Mouse (Mus musculus) adipocyte (in vitro differentiated cells): ENCODE data around the gene H2-DMa.
"Not testable (repeated sequence)": the region's sequence is repeated elsewhere in the genome, so short reads cannot be mapped to it uniquely, and the experiment has no call there.

Experiments used
- DNase-seq: peaks from one replicate; pipeline ENCODE4 v3.0.0-alpha.2; 2016; ENCODE audit warnings: low spot score

Gene H2-DMa

DNA sequence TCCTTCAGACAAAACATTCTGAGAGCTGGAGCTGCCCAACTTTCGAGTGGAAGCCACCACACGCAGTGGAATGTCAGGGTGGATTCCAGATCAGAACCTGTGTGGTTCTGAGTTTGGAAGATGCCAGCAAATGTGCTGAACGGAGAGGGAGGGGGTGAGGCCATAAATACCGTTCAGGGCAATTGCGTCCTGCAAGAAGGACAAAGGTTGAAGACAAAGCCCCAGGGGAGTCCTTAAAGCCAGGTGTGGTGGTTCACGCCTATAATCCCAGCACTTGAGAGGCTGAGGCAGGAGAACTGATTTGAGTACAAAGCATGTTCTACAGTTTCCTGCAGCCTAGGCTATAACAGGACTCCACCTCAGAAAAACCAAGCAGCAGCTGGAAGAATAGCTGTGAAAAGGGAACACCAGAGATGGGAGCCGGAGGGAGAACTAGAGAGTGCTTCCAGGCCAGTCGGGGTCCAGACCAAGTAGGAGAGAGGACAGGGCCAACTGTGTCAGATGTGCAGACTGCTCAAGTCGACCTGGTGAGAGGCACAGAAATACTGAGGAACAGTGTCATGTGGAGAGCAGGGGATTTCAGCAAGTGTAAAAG, 7.6 kb downstream of the H2-DMa start:
- no peak for DNase-seq

DNA sequence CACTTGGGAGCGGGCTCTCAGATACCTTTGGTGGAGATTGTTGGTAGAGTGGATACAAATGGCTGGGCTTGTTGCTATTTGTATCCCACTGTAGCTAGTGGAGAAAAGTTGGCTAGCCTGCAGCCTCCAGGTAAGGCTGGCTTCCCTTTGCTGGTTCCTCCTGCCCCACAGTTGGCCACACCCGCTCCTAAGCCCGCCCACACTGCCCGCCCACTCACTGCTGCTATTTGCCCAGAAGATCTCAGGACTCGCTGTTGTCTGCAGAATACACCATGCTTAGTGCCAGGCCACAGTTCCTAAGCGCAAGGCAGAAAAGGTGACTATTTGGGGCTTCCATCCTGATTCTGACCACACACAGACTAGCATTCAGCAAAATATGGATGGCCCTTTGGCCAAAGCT, 8.1 kb downstream of the H2-DMa start:
- peak; percentile 59 for DNase-seq

DNA sequence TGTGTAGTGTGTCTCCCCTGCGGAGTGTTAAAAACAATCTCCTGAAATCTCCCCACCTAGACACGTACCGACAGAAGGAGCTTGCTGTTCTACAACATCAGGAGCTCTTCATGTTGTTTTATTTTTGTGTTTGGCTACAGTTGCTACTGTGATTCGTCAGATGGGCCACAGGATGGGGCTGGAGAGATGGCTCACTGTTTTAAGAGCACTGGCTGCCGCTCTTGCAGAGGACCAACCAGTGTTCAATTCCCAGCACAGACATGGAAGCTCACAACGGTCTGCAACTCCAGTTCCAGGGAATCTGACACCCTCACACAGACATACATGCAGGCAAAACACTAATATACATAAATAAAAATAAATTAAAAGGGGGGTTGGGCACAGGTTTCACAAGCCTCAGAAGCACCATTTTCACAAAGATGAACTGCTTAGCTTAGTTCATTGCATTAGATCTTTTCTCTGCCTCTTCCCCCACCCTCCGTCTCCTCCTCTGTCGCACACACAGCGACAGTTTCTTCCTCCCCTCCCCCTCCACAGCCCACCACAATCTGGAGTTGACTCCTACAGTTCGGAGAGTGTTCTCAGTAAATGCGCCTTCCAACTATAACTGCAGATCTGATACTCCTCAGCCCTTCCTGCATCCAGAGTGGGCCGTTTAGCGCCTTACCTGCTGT, 9.1 kb downstream of the H2-DMa start:
- DNase-seq = no peak

DNA sequence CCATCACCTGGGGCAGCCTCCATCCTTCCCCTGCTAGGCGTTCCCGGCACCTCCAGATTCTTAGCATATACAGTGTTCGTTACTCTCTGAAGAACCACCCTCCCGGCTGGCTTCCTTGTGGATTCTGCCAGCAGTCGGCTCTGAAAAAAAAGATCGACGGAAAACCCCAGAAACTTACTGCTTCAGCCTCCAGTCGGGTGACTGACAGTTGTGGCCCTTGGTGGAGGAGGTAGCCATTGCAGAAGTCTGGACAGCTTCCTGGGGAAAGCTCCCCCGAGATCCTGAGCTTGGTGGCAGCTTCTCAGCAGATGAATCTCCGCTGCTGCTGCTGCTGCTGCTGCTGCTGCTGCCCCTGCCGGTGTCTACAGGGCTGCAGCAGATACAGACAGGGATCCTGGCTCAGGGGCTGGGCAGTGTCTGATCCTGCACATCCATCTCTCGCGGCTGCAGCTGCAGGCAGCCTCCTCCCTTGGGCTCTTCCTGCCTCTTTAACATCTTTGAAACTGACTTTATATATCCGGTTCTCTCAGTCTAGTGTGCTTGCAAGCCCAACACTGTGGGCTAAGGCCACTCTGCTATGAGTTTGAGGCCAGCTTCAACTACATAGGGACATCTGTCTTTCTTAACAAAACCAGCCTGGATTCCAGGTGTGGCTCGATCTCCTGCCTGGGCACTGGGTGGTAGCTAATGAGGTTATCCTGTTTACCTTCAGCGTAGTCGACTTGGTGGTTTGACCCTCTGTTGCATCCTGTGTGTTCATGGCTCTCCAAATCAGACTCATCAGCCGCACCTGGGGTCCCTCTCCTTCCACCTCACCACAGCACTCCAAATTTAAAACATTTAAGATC, 9.8 kb downstream of the H2-DMa start:
- no peak for DNase-seq

DNA sequence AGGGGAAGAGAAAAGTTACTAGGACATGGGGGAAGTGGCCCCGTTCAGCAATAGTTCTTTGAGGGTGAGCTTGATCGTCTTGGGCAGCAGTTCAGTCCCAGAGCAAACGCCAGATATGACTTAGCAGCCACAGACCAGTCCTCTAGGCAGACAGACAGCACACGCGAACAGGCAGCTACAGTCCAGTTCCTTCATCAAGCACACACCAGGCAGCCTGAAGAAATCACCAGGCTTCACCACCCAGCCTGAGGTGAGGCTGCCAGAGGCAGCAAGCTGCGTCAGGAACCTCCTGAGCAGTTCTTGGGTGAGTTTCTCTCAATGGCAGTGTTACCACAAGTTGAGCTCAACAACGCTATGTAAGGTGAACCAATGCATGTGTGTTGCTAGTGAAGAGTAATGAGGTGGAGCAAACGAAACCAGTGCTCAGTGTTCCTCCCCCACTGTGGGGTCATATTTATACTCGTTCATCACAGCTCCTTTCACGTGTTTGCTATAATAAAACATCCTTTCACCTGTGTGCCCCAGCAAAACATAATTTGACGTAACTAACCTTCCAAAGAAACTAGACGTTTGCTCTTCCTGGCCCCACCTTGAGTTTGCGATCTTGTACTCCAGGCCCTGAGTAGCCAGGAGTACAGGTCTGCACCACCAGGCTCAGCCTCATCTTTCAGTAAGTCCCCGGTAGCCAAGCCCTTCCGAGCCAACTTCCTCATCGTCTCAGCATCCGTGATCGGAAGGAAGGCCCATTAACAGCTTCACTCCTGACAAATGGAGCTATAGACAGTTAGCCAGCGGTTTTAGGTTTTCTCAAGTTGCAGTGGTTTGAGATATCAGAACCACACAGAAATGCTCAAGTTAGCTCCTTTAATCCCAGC, 11.0 kb downstream of the H2-DMa start:
- DNase-seq = no peak

DNA sequence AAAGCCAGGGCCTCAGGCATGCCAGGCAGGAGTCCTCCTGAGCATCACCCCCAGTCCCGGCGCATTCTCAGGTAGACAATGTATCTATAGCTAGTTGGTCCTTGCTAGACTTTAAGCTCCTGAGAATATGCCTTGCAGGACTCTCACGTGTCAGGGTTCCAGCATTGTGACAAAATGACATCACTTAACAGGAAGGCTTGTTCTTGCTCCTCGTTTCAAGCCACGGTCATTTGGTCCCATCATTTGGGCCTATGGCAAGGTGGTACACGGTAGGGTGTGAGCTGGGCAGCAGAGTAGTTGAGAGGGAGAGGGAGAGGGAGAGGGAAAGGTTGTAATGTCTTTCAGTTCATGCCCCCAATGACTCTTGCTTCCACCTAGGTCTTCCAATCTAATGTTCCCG, 12.6 kb downstream of the H2-DMa start:
- DNase-seq = no peak

DNA sequence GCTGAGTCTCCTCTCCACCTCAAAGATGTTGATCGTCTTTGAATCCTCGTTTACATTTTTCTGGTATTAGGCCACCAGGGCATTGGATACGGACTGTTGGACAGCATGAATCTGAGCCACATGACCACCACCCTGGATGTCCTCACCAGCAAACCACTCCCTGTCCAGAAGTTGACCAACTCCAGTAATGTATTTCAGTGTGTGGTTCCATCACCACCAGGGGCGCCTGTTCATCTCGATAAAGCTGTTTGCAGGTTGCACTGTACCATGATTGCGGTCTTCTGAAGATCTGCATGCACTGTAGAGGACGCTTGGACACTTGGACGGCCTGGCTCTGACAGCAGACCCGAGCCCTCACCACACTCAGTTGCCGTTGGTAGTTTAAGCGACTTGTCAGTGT, 13.9 kb downstream of the H2-DMa start:
- DNase-seq = no peak

DNA sequence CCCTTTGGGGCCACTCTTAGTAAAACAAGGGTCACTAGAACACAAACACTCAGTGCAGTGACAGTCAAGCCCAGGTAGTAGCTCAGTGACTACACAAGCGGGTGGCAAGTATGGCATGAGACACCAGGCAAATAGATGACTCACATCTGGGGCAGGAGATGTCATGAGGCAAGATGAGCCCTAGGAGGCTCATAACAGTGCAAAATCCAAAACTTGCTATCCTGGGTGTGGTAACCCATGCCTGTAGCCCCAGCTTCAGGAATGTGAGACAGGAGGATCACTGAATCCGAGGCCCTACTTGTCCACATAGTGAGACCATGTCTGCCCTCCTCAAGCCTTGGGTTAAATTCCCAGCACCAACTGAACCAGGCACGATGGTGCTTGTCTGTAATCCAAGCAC, 15.1 kb downstream of the H2-DMa start:
- no peak for DNase-seq

DNA sequence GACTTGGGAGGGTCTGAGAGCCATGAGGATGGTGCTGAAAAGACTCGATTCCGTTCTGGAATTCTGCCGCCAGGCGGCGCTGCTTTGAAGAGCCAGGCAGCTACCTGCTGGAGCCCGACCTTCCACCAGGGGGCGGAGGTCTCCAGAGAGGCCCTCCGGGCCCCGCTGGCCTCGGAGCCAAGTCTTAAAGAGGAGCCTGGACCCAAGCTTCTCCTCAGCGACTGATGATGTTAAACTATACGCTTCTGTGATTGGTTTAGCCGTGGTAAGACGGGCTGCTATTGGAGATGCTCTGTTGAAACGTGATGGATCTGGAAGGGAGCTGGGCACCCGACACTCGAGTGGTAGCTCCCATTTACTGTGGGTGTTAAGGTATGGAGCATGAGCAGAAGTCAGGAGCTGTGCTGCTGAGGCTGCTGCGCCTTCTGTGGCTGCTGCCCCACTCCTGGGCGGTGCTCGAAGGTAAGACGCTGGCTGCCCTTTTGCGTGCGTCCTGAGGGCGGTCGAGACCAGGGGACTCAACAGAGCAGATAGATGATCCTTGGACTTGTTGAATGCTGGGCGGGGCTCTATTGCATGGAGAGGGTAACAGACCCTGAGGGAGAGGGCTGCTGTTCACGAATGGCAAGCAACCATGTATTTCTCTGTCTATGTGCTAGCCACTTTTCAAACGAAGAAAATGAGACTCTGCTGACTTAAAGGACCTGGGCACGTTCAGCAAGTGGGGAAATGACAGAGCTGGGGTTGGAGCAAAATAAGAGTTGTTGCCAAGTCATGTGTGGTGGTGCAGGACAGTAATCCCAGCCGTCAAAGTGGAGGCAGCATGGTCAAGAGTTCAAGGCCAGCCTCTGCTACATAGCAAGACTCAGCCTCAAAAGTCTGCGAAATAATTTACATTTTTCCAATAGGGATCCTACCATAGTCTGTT, 16.2 kb downstream of the H2-DMa start:
- peak; percentile 99 for DNase-seq

DNA sequence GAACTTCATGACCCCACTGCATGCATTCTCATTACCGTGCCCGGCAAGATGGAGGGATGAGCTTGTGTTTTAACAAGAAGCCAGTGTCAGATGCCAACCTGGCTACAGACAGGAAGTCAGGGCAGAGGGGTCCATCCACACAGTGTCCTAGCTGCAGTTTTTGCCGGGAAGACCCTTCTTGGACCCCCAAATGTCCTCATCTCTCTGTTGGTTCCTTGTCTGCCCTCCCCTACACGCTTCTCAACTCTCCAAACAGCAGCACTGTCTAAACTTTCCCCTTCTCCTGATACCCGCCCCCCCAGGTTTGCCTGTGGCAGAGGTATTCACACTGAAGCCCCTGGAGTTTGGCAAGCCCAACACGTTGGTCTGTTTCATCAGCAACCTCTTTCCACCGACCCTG, 18.3 kb downstream of the H2-DMa start:
- no peak for DNase-seq

DNA sequence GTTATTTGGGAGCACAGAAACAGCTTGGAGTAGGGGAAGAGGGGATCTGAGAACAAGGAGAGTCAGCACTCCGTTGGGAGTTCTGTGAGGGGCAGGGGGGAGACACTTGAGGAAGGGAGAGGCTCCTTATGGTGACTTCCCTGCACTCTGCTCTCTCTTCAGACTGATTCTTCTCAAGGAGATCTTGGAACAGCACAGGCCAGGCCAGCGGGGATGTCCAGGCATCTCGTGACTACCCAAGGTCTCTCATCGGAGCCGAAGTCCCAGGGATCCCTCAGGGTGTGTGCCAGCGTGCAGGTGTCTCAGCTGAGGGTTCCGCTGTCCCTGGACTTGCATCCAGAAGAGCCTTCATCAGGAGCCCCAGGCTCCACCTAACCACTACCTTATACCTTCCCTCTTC, 19.3 kb downstream of the H2-DMa start:
- no peak for DNase-seq

DNA sequence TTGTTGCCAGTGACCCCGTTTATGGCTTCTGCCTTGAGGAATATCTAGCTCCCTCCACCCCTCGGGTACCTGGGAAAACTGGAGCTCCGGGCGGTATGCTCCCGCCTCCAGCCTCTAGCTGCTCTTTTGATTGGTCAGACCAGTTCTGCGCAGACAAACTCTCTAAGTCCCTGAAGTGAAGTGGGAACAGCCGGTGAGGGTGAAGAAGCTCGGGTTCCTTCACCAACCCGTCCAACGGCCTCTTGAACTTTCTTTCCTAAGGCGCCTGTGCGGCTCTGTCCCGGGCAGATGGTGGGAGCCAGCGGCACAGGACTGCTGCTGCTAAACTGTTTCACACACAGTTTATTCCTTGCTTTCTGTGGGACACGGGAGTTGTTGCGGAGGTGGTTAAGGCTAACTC, 20.1 kb downstream of the H2-DMa start:
- DNase-seq = no peak

DNA sequence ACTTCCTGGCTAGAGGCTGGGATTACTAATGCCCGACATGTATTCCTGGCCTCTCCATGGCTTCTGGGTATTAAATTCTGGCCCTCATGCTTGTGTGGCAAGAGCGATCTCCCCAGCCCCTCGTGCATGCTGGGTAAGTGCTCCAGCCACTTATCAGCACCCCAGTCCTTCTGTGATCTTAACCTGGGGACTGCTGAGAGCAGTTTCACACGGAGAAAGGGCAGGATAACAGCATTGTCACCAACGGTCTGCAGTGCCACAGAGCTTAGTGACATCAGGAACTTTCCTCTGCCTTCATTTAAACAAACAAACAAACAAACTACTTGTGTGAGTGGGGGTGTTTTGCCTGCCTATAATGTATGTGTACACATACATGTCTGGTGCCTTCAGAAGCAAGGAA, 20.9 kb downstream of the H2-DMa start:
- DNase-seq = no peak

DNA sequence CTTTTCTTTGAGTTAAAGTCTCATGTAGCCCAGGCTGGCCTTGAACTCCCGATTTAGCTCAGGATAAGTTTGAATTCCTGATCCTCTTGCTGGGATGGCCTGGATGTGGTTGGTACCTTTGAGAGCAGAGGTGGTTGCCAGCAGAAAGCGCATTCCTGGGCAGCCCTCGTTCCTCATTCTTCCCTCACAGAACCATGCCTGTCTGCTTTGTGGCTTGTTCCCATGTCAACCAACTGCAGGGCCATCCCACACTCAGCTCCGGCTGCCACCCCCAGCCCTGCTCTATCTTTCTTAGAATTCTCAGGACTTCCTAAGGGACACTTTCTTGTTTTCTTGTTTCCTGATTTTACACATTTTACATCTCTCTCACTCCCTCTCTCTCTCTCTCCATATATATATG, 22.1 kb downstream of the H2-DMa start:
- DNase-seq = no peak

DNA sequence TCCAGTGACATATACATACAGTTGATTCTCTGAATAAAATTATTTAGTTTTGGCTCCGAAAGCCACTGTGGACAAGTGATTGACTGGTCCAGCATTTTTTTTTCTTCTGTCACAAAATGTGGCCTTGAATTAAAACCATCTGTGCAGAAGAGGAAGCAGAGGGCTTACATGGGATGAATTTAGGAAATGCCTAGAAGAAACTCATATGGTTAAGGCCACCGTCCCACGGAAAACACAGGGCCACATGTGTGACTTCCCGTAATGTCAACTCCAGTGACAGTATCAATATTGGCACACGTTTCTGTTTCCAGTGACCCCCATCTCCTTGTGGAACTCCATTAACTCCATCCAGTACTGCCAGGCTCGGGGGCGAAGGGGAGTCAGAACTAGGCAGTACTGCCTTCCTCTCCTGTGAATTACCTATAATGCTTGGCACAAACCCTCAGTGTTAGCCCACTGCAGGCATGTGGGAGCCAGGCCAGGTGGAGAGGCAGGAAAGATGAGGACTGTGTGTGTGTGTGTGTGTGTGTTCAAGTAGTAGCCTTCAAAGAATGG, 23.2 kb downstream of the H2-DMa start:
- DNase-seq = no peak

DNA sequence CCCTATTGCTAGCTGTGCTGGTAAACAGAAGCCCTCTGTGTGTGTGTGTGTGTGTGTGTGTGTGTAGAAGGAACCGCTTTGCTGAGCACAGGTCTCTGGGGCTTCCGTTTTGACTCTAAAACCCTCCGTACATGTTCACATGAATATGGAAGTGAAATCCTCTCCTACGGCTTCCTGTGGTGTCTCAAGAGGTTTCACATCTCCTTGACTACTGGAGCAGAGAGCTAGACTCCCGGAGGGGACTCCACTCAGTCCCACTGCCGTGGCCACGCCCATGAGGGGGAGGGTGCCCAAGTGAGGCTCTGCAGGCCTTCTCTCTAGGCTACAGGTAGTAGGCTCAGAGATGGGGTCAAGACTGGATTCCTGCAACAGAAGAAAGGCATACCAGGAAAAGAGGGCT, 23.7 kb downstream of the H2-DMa start, which contains the start of gene H2-DMb2:
H2-DMb2 (plus strand) TSS at position 275 of the 400 bp plus-strand sequence.
- DNase-seq = no peak

DNA sequence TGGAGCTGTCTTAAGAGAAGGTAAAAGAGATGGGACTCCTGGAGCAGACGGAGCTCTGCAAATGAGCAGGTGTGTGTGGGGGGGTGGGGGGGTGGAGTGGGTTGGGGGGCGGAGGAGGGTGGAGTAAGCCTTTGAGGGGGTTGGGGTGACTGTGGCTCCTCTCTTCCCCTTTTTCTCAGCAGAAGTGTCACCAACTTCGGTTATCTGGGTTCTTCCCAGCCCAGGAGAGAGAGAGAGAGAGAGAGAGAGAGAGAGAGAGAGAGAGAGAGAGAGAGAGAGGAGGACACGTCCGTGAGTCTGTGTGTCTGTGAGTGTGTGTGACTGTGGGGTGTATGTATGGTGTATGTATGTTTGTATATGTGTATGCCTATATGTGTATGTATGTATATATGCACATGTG, 24.1 kb downstream of the H2-DMa start:
- no peak for DNase-seq

DNA sequence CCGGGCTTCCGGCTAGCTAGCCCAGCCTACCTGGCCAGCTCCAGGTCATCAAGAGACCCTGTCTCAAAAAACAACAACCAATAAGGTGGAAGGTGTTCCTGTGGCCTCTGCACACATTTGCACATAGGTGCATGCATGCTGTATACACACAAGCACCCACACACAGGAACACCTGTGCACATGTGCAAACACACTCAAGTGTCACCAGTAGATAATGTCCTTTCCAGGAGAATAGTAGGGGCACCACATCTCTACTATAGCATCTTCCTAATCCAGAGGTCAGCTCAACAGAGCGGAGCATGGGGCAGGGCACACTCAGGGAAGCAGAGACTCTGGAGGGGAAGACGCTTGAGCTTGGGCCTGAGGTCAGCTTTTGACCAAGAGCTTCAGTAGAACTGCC, 24.9 kb downstream of the H2-DMa start:
- not testable (repeated sequence) for DNase-seq

DNA sequence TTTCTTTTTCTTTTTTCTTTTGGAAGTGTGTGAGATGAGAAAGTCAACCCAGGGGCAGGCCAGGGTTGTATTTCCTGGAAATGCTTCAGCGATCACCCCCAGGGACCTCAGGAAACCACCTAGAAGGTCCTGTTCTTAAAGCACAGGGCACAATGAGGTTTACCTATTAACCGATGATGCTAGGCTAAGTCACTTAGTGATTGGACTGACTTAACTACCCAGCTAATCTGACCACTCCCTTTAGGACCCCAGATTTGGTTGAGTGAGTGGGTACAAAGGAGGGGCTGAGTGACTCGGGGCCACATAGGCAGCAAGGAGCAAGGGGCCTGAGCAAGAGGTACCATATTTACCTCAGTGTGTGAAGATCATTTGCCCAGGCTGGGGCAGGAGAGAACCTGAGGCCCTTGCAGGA, 25.6 kb downstream of the H2-DMa start:
- no peak for DNase-seq

DNA sequence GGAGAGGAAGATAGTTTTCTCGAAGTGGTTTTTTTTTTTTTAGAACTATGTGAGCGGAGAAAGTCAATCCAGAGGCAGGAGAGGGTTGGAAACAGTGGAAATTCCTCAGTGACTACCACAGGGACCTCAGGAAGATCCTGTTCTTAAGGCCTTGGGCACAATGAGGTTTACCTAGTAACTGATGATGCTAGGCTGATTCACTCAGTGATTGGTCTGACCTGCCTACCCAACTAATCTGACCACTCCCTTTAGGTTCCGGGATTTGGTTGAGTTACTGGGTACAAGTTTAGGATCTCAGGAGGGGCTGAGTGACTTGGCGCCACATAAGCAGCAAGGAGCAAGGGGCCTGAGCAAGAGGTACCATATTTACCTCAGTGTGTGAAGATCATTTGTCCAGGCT, 33.6 kb downstream of the H2-DMa start, which contains the start of gene H2-DMb1:
H2-DMb1 (plus strand) TSS at position 150 of the 400 bp plus-strand sequence.
- peak; percentile 89 for DNase-seq

DNA sequence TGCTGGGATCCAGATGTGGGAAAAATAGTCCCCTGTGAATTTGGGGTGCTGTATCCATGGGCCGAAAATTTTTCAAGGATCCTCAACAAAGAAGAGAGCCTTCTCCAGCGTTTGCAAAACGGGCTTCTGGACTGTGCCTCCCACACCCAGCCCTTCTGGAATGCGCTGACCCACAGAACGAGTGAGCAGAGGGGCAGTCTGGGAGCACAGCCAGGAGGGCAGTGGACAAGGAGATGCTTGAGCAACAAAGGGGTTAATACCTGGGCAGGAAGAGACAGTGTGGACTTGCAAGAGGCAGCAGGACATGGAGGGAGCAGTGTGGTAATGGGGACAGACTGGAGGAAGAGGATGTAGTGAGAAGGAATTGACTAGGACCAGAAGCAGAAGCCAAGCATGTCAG, 36.2 kb downstream of the H2-DMa start:
- no peak for DNase-seq
